Mouse (Mus musculus) forebrain, embryonic 15.5 days (tissue): ENCODE measurements around the gene Scaper. TPM values are rescaled to one million over a fixed set of nuclear protein-coding genes. Genes with fewer than 3 reads are reported as not detected.
A peak's percentile ranks its signal among the peaks of the same experiment; 100 is the strongest.

Experiments
- ATAC-seq: fragments of 200-750 bp; cut with Nextera tagmentation; replicated peaks from 2 replicates; pipeline ENCODE4 v1.8.0; 2017; ENCODE audit warnings: mild to moderate bottlenecking, moderate TSS enrichment, moderate library complexity
- H3K27ac ChIP-seq: fragments of 300-500 bp; sonication (generic); replicated peaks from 2 replicates; pipeline ENCODE4 v1.5.1; 2015; ENCODE audit warnings: mild to moderate bottlenecking, inconsistent platforms
- H3K27me3 ChIP-seq: fragments of 300-500 bp; sonication (generic); 2 replicates; pipeline ENCODE4 v1.6.1; 2015; ENCODE audit warnings: inconsistent platforms
- H3K36me3 ChIP-seq: fragments of 300-500 bp; sonication (generic); 2 replicates; pipeline ENCODE4 v1.6.1; 2015; ENCODE audit warnings: mild to moderate bottlenecking, inconsistent platforms
- H3K4me1 ChIP-seq: fragments of 300-500 bp; sonication (generic); 2 replicates; pipeline ENCODE4 v1.6.1; 2015; ENCODE audit warnings: inconsistent platforms
- H3K4me2 ChIP-seq: fragments of 300-500 bp; sonication (generic); replicated peaks from 2 replicates; pipeline ENCODE4 v1.6.1; 2015; ENCODE audit warnings: mild to moderate bottlenecking, inconsistent platforms
- H3K4me3 ChIP-seq: fragments of 300-500 bp; sonication (generic); 2 replicates; pipeline ENCODE4 v1.5.1; 2015; ENCODE audit warnings: mild to moderate bottlenecking, inconsistent platforms
- H3K9ac ChIP-seq: fragments of 300-500 bp; sonication (generic); replicated peaks from 2 replicates; pipeline ENCODE4 v1.6.1; 2015; ENCODE audit warnings: mild to moderate bottlenecking, inconsistent platforms
- H3K9me3 ChIP-seq: fragments of 300-500 bp; sonication (generic); 2 replicates; pipeline ENCODE4 v1.6.1; 2016; ENCODE audit warnings: inconsistent platforms
- WGBS: fragments of 180-500 bp; shearing (Covaris S2); methylation state at CpG from one replicate; pipeline ENCODE4 v1.1.7; 2015; ENCODE audit warnings: mixed read lengths; 5-methylcytosine and 5-hydroxymethylcytosine counted together
- polyA plus RNA-seq: library from polyadenylated mRNA; unstranded; fragments of >200 nt; fragmentation: Nextera tagmentation; extraction: Ambion mirVana; gene quantifications from 2 replicates; pipeline ENCODE4 v1.2.1, GENCODE M21; 2015

The Scaper gene
- polyA plus RNA-seq, 1 experiment from 2014 or later = 34.6 TPM

DNA sequence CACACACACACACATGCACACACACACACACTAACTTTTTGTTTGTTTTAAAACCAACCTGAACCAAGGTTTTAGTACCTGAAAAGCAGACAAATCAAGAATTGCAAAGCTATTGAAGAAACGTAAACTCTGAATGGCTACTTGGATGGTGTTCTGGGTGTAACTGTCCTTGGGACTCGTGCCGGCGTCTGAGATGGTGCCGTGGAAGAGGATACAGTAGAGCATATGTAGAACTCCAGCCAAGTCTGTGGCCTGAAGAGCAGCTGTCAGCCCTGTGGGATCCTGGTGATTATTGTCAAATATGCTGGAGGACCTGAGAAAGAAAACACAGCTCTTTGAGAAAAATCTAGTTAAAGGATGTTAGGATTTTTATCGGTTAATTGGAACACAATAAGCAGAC is 351.8 kb downstream of the Scaper start:
- H3K27me3 ChIP-seq = no peaks in the 10 kb centered on the region
- no peak overlapping the region for H3K9ac ChIP-seq
- H3K36me3 ChIP-seq = no peaks in the 10 kb centered on the region; the same call in 1 of the 2 replicates
- no peak overlapping the region for H3K4me3 ChIP-seq
- H3K9me3 ChIP-seq = no peaks in the 10 kb centered on the region
- no peak overlapping the region for H3K27ac ChIP-seq
- H3K4me2 ChIP-seq = no peak overlapping the region
- no peak for ATAC-seq
- 93% methylated on average over 6 of the region's 6 CpGs for WGBS
- no peaks in the 10 kb centered on the region for H3K4me1 ChIP-seq

DNA sequence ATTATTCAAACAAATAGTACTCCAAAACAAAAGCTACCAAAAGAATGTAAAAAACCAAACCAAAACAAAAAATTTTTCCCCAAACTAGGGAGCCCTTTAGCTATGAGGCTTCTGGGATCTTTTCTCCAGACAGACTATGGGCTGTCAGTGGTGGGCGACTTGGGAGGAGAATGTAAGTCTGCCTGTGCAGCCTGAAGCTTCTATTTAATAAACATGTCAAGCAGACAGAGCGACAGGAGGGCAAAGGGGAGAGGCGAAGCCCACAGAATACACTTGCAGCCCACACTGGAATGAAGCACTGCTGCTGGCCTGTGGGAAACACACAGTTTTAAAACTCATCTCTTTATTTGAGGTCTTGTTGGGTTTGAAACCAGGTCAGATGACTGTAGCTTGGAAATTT is 356.5 kb downstream of the Scaper start:
- H3K9me3 ChIP-seq = no peaks in the 10 kb centered on the region
- H3K4me2 ChIP-seq = no peak overlapping the region
- ATAC-seq = no peak
- H3K27me3 ChIP-seq = no peaks in the 10 kb centered on the region
- H3K9ac ChIP-seq = no peak overlapping the region
- no peak overlapping the region for H3K27ac ChIP-seq
- H3K4me1 ChIP-seq = no peaks in the 10 kb centered on the region
- whole genome bisulfite sequencing = 50% methylated on average over 3 of the region's 3 CpGs
- no peak overlapping the region for H3K4me3 ChIP-seq
- no peaks in the 10 kb centered on the region; the same call in 1 of the 2 replicates for H3K36me3 ChIP-seq

DNA sequence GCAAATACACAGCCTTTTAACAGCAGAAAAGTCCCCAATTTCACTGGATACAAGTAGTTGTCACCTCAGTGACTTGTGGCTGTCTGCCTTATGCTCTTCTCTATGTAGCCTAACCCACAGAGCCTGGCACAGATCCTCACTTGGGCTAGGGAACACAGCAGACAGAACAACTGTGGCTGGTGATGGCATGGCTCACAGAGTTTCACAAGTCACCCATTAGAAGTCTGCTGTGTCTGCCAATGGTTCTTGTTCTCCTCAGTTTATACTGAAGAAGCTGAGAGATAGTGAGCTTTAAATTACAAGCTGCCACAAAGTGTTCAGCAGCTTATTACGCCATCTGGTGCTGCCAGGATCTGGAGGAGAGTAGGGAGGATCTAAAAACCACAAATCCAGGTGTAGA is 361.3 kb downstream of the Scaper start:
- H3K36me3 ChIP-seq = no peaks in the 10 kb centered on the region
- 78% methylated on average over 1 of the region's 1 CpGs for WGBS
- no peaks in the 10 kb centered on the region for H3K9me3 ChIP-seq
- H3K4me1 ChIP-seq = 0 out of 2 replicates have a peak, but pooled peaks cover 3% of the 10 kb centered on the region
- no peak overlapping the region for H3K4me2 ChIP-seq
- H3K27me3 ChIP-seq = no peaks in the 10 kb centered on the region
- H3K27ac ChIP-seq = no peak overlapping the region
- no peak for ATAC-seq
- H3K4me3 ChIP-seq = no peak overlapping the region
- no peak overlapping the region for H3K9ac ChIP-seq

DNA sequence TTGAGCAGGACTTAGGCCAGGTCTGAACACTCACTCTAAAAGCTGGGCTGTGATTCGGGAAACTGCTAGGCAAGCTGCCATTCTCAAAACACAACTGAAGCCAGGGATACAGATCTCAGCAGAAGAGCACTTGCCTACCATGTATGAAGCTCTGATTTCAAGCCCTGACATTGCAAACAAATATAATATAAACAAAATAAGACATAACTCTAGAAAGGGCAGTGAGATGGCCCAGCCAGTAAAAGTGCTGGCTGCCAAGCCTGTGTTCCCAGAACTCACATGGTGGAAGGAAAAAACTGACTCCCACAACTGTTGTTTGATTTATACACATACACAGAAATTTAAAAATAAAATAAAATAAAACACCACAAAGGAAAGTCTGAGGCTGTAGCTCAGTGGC is 366.8 kb downstream of the Scaper start:
- Histone ChIP-seq H3K4me1 (0 out of 2 replicates have a peak, but pooled peaks cover 1% of the 10 kb centered on the region), H3K36me3 (no peaks in the 10 kb centered on the region), H3K4me3 (no peak overlapping the region), H3K27me3 (no peaks in the 10 kb centered on the region), H3K9me3 (no peaks in the 10 kb centered on the region), H3K27ac (no peak overlapping the region), H3K4me2 (no peak overlapping the region), H3K9ac (no peak overlapping the region)
- WGBS = 81% methylated on average over 1 of the region's 1 CpGs
- ATAC-seq = no peak

DNA sequence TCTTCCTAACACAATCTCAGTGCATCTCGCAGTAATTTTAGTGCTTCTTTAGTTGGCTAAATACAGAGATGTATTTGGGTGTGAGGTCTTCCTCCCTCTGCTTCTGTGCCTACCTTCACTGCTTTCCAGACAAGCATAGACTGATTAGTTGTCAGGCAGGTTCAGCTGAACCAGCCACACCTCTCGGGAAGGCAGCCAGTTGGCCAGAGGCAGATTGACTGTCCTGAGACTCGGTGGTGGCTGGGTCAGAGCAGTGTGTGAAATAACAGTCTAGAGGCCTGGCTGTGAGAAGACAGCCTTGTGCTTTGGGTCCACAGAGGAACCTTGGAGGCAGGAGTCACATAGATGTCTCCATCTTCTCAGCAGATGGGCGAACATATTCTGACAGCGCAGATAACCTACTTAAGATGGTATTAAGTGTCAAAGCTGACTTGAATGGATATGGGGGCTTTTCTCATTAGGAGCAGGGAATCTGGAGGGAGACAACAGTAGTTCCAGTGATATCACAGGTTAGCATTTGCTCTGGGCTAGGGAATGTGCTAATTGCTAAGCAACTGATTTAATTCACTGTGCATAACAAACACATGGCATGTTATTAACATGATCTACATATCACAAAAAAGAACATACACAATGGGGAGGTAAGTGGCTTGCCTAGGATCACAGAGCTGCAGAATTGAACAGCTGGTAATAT is 369.3 kb downstream of the Scaper start:
- H3K4me2 ChIP-seq = no peak overlapping the region
- WGBS = 64% methylated on average over 5 of the region's 5 CpGs
- peak; percentile 35; the same call in 1 of the 2 replicates for ATAC-seq
- no peaks in the 10 kb centered on the region for H3K27me3 ChIP-seq
- no peak overlapping the region for H3K4me3 ChIP-seq
- no peaks in the 10 kb centered on the region for H3K36me3 ChIP-seq
- no peaks in the 10 kb centered on the region for H3K4me1 ChIP-seq
- H3K9me3 ChIP-seq = no peaks in the 10 kb centered on the region
- no peak overlapping the region for H3K27ac ChIP-seq
- no peak overlapping the region for H3K9ac ChIP-seq

DNA sequence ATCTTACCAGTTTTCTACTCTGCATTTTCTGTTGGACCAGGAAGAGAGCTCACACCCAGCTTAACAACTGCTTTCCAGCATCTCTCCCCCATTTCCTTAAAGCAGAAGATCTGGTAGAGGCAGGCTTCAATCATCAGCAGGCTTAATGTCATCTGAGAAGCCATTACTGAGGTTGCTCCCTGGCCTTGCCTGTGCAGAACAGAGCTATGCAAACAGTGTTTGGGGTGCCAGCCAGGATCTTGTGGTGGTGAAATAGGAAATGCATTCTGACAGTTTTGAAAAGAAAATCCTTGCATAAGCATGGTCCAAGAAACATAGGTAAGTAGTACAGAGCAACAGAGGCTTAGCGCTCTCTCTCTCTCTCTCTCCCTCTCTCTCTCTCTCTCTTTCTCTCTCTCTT is 377.0 kb downstream of the Scaper start:
- H3K9ac ChIP-seq = no peak overlapping the region
- H3K27me3 ChIP-seq = no peaks in the 10 kb centered on the region
- H3K4me1 ChIP-seq = no peaks in the 10 kb centered on the region
- H3K27ac ChIP-seq = no peak overlapping the region
- H3K4me2 ChIP-seq = no peak overlapping the region
- 94% methylated on average over 1 of the region's 1 CpGs for WGBS
- no peaks in the 10 kb centered on the region for H3K9me3 ChIP-seq
- H3K36me3 ChIP-seq = no peaks in the 10 kb centered on the region
- no peak for ATAC-seq
- H3K4me3 ChIP-seq = no peak overlapping the region

DNA sequence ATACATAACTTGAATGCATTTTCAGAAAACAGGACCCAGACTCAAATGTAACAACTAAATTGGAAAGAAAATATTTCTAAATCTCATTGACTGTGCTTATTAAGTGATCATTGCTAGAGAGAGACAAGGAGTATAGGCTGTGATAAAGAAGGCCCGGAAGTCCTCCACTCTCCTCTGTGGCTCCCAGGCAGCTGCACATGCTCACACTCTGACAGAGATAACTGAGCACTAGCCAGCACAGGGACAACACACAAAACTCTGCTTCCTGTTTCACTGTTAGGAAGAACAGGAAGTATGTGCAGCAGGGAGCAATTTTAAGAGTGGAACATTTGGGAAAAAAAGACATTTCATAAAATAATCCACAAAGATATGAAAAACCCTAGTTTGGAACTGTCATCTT is 382.9 kb downstream of the Scaper start:
- H3K27me3 ChIP-seq = peaks cover 7% of the 10 kb centered on the region
- no peak overlapping the region for H3K4me2 ChIP-seq
- ATAC-seq = no peak
- no peak overlapping the region for H3K4me3 ChIP-seq
- WGBS = 80% methylated on average over 1 of the region's 1 CpGs
- H3K9ac ChIP-seq = no peak overlapping the region
- H3K36me3 ChIP-seq = no peaks in the 10 kb centered on the region
- H3K27ac ChIP-seq = no peak overlapping the region
- no peaks in the 10 kb centered on the region for H3K4me1 ChIP-seq
- H3K9me3 ChIP-seq = no peaks in the 10 kb centered on the region

DNA sequence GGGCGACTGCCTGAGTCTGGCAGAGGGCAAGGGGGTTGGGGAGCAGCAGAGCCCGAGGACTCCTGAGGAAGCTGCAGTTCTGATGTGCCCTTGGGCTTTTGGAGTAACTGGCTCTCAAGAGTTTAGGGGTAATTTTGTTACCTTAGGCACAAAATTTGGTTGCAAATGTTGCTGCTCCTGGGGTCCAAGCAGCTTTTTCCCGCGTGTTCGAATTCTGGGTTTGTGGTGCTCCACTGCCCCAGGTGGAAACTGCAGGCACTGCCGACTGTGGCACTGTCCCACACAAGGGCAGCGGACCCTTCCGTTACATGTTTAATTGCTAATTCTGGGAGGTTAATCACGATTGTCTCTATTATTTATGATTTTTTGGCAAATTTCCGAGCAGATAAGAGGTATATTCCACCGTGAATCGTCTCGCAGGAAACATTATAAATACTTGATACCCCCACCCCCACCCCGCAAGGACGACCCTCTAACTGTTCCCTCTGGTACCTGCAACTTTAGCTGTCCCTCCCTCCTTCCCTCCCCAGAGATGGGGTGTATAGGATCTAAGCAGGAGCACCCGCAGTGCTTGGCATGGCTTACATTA is 388.5 kb downstream of the Scaper start:
- H3K4me3 ChIP-seq = no peak overlapping the region
- no peak overlapping the region for H3K9ac ChIP-seq
- peaks cover 61% of the 10 kb centered on the region for H3K27me3 ChIP-seq
- H3K4me1 ChIP-seq = peaks cover 20% of the 10 kb centered on the region
- H3K4me2 ChIP-seq = no peak overlapping the region
- H3K27ac ChIP-seq = no peak overlapping the region
- ATAC-seq = no peak
- H3K9me3 ChIP-seq = no peaks in the 10 kb centered on the region
- no peaks in the 10 kb centered on the region for H3K36me3 ChIP-seq
- 5% methylated on average over 16 of the region's 16 CpGs for whole genome bisulfite sequencing

DNA sequence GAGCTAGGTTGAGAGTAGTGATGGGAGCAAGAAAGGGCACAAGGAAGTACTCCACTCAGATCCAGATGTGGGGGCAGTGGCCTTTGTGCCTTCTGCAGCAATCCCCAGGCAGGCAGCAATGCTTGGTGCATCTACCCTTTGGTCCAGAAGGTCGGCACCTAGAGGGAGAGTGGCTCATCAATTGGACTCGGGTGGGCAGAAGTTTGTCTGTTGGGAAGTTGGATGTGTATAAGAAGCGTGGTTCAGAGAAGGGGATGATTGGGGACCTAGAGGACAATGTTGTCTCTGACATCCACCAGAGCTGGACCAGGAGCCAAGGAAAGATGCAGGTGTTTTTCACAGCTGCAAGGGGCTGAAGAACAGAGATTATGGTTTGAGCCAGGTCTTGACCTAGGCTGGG is 389.0 kb downstream of the Scaper start:
- Histone ChIP-seq H3K4me3 (no peak overlapping the region), H3K36me3 (no peaks in the 10 kb centered on the region), H3K4me1 (peaks cover 25% of the 10 kb centered on the region), H3K27ac (no peak overlapping the region), H3K9ac (no peak overlapping the region), H3K27me3 (peaks cover 63% of the 10 kb centered on the region), H3K9me3 (no peaks in the 10 kb centered on the region), H3K4me2 (no peak overlapping the region)
- no peak for ATAC-seq
- WGBS = 11% methylated on average over 3 of the region's 3 CpGs

DNA sequence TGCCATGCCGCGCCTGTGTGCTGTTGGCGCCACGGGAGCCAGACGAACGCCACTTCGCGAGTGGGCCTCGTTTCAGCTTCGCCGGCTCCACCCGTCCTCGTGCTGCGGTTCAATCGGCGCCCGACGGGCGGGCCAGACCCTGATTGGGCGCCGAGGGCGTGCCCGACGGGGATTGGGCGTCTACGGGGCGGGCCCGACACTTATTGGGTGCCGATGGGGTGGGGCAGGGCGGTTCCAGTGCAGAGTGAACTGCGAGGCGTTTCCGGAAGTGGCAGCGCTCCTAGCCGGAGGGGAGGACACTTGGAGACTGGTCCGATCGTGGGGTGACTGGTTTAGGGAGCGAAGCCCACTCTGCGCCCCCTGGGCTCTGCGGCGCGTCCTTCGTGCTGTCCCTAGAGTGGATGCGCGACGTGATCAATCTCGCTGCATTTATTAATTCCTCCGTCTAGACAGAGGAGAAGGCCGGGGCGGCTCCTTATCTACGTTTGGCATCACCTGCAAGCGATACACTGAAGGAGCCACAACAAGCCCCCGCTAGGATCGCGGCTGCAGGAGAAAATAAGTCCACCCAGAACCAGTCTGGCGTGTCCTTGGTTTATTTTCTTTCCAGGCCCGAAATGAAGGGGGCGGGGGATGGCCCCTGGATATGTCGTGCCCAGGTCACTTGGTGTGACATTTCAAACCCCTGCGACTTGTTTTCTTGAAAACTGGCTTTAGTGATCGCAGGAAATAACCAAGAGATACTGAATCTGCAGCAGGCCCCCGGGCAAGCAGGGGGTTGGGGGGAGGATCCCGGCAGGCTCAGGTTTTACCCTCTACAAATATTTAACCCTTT is 391.5 kb downstream of the Scaper start:
- Histone ChIP-seq H3K9ac (no peak overlapping the region), H3K36me3 (no peaks in the 10 kb centered on the region), H3K27ac (no peak overlapping the region), H3K27me3 (peaks cover 84% of the 10 kb centered on the region), H3K4me1 (peaks cover 45% of the 10 kb centered on the region), H3K9me3 (no peaks in the 10 kb centered on the region), H3K4me2 (peak overlapping the region; percentile 43), H3K4me3 (peak overlapping the region; percentile 31)
- peak; percentile 53 for ATAC-seq
- 2% methylated on average over 63 of the region's 63 CpGs for WGBS

DNA sequence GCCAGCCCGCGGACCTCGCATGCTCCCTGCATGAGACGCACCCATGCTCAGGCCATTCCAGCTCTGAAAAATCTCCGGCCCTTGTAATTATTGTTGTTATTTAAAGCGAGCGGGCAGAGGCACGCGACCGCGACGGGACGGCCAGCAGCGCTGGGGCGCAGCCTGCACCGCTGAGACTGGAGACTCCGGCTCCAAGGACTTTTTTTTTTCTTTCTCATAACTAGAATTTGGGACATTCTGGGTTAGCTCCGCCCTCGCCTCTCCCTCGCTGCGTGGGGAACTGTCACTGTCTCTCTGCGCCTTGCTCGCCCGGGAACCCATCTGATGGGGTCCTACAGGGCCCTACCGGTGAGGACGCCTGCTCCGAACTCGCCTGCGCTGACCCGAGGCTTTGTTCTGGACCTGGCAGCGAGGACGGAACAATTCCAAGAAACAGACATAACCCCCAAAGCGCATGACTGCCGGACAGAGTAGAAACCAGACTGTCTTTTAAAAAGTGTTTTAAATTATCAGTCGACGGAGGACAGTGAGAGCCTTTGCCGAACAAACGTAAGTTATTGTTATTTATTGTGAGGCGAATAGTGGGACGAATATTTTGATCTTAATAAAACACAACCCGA is 392.3 kb downstream of the Scaper start:
- Histone ChIP-seq H3K36me3 (no peaks in the 10 kb centered on the region), H3K4me1 (peaks cover 53% of the 10 kb centered on the region), H3K9me3 (no peaks in the 10 kb centered on the region), H3K4me3 (peak overlapping the region; percentile 31), H3K4me2 (peak overlapping the region; percentile 43), H3K9ac (no peak overlapping the region), H3K27me3 (peaks cover 83% of the 10 kb centered on the region), H3K27ac (no peak overlapping the region)
- 6% methylated on average over 41 of the region's 41 CpGs for WGBS
- ATAC-seq = no peak
